Mouse (Mus musculus) liver, adult 2 months (tissue): Measurements from ENCODE around the gene Hoxc5.

Source experiments
- CTCF ChIP-seq: fragments of 200-500 bp; IDR thresholded peaks from 2 replicates; pipeline ENCODE4 v1.5.1; 2011; ENCODE audit warnings: low read depth, low read length, control low read depth
- POLR2A ChIP-seq: fragments of 200-500 bp; IDR thresholded peaks from 2 replicates; pipeline ENCODE4 v1.6.1; 2011; ENCODE audit warnings: low read length, control low read depth; ENCODE audit not compliant: insufficient read depth; ENCODE audit errors: extremely low read depth

GRCm38 (mm10) chr15:102980912-102981311 lies 13.7 kb downstream of the Hoxc5 start:
- TF ChIP-seq POLR2A (no peak), CTCF (no peak)
